Mouse (Mus musculus): Measurements from ENCODE around the gene Sptlc2. TPM values are rescaled to one million over a fixed set of nuclear protein-coding genes. Genes with fewer than 3 reads are reported as not detected.
"Not testable (repeated sequence)": the region's sequence is repeated elsewhere in the genome, so short reads cannot be mapped to it uniquely, and the experiment has no call there.

Sptlc2 gene
- polyA plus RNA-seq, 1 experiment: 35.0 TPM

DNA sequence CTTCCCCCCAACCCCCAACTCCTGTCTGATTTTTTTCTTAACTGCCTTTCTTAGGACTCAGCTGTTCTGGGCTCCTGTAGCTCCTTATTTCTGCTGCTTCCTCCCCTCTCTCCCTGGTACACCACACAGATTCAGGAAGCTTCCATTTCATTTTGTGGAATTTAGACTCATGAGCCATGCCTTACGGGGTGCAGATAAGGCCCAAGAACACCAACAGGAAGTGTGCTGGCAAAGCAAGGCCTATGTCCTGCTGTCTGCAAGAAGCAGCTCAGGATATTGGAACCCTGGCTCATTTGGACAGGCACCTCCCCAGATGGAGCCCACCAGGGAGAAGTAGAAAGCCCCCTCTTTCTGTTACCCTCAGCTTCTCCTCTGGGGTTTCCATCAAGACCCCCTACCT, 106.4 kb downstream of the Sptlc2 start:
- WGBS: 82% methylated on average over 1 of the region's 1 CpGs
- no peak for TF ChIP-seq CTCF (conservative IDR thresholded peaks at IDR 0.05; ENCODE audit: insufficient read depth, insufficient read length, low read depth, low read length)
- no peak for TF ChIP-seq POLR2A (IDR thresholded peaks at IDR 0.05; ENCODE audit: low read depth, low read length)
- Histone ChIP-seq H3K4me1 (ENCODE audit: control insufficient read depth, insufficient read depth, low read length) (no peaks in the 10 kb centered on the region), H3K4me3 (ENCODE audit: insufficient read depth, low read depth, low read length) (no peak overlapping the region), H3K27me3 (replicated peaks; ENCODE audit: control insufficient read depth, insufficient read depth, low read length) (no peaks in the 10 kb centered on the region), H3K36me3 (ENCODE audit: control insufficient read depth, insufficient read depth, low read length) (no peaks in the 10 kb centered on the region), H3K27ac (ENCODE audit: insufficient read depth, low read depth, low read length) (no peak overlapping the region)
- no peak for DNase-seq

- H3K36me3 ChIP-seq (ENCODE audit: control insufficient read depth, insufficient read depth, low read length): no peaks in the 10 kb centered on the region; the same call in 1 of the 2 replicates
- H3K4me3 ChIP-seq (ENCODE audit: insufficient read depth, low read depth, low read length): no peak overlapping the region
- DNase-seq: peak; percentile 24
- no peaks in the 10 kb centered on the region for H3K27me3 ChIP-seq (replicated peaks; ENCODE audit: control insufficient read depth, insufficient read depth, low read length)
- TF ChIP-seq CTCF (conservative IDR thresholded peaks at IDR 0.05; ENCODE audit: insufficient read depth, insufficient read length, low read depth, low read length) (no peak), POLR2A (IDR thresholded peaks at IDR 0.05; ENCODE audit: low read depth, low read length) (no peak)
- 40% methylated on average over 14 of the region's 14 CpGs for WGBS
- no peaks in the 10 kb centered on the region for H3K4me1 ChIP-seq (ENCODE audit: control insufficient read depth, insufficient read depth, low read length)
- H3K27ac ChIP-seq (ENCODE audit: insufficient read depth, low read depth, low read length): no peak overlapping the region
These were observed 108.3 kb downstream of the Sptlc2 start for GRCm38 (mm10) chr12:87279879-87280278.

GRCm38 (mm10) chr12:87279350-87279749, 108.8 kb downstream of the Sptlc2 start:
- Histone ChIP-seq H3K4me3 (ENCODE audit: insufficient read depth, low read depth, low read length) (no peak overlapping the region), H3K27me3 (replicated peaks; ENCODE audit: control insufficient read depth, insufficient read depth, low read length) (no peaks in the 10 kb centered on the region), H3K36me3 (ENCODE audit: control insufficient read depth, insufficient read depth, low read length) (no peaks in the 10 kb centered on the region; the same call in 1 of the 2 replicates), H3K4me1 (ENCODE audit: control insufficient read depth, insufficient read depth, low read length) (no peaks in the 10 kb centered on the region), H3K27ac (ENCODE audit: insufficient read depth, low read depth, low read length) (no peak overlapping the region)
- 43% methylated on average over 3 of the region's 3 CpGs for WGBS
- TF ChIP-seq POLR2A (IDR thresholded peaks at IDR 0.05; ENCODE audit: low read depth, low read length) (no peak), CTCF (conservative IDR thresholded peaks at IDR 0.05; ENCODE audit: insufficient read depth, insufficient read length, low read depth, low read length) (no peak)
- DNase-seq: peak; percentile 14

DNA sequence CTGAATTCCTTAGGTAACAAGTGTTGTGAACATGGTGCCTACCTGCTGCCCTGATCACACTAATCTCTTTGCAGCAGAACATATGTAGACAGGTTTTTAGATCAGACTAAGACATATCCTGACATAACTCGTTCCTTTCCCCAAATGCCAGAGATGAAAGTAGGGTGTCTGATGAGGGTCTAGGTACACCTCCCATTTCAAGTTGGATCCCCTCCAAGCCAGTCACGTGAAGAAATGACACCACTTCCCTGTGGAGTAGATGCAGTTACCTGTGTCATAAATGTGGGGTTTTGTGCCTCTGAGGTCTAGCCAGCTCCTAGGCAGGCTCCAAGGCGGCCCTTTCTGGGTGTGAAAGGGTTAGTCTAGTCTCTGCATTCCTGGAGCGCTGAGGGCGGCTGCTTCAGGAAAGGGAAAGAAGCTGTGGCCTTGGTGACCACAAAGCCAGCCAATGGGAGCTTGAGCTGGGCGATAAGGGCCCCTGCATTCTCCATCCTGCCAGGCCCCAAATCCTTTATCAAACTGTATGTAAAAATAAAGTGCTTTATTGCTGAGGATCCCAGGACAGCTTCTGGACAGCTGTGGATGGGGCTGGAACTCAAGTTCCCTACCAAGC, 109.9 kb downstream of the Sptlc2 start:
- no peaks in the 10 kb centered on the region for H3K27me3 ChIP-seq (replicated peaks; ENCODE audit: control insufficient read depth, insufficient read depth, low read length)
- H3K27ac ChIP-seq (ENCODE audit: insufficient read depth, low read depth, low read length): no peak overlapping the region
- TF ChIP-seq CTCF (conservative IDR thresholded peaks at IDR 0.05; ENCODE audit: insufficient read depth, insufficient read length, low read depth, low read length): no peak
- no peak for TF ChIP-seq POLR2A (IDR thresholded peaks at IDR 0.05; ENCODE audit: low read depth, low read length)
- no peak overlapping the region for H3K4me3 ChIP-seq (ENCODE audit: insufficient read depth, low read depth, low read length)
- no peak for DNase-seq
- WGBS: 24% methylated on average over 6 of the region's 6 CpGs
- H3K4me1 ChIP-seq (ENCODE audit: control insufficient read depth, insufficient read depth, low read length): no peaks in the 10 kb centered on the region
- no peaks in the 10 kb centered on the region; the same call in 1 of the 2 replicates for H3K36me3 ChIP-seq (ENCODE audit: control insufficient read depth, insufficient read depth, low read length)

DNA sequence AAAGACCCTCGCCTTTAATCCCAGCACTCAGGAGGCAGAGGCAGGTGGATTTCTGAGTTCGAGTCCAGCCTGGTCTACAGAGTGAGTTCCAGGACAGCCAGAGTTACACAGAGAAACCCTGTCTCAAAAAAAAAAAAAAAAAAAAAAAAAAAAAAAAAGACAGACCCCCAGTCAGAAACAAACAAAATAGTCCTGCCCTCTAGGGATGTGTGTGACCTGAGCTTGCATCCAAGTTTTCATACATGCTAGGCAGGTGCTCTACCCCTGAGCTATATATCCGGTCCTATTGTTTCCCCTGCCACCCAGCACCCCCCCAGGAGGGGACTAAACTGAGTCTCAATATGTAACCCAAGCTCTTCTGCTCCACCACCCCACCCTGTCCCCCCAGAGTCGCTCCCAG, 110.9 kb downstream of the Sptlc2 start:
- not testable (repeated sequence) for H3K36me3 ChIP-seq (ENCODE audit: control insufficient read depth, insufficient read depth, low read length); H3K27ac ChIP-seq (ENCODE audit: insufficient read depth, low read depth, low read length); DNase-seq; H3K4me3 ChIP-seq (ENCODE audit: insufficient read depth, low read depth, low read length); H3K4me1 ChIP-seq (ENCODE audit: control insufficient read depth, insufficient read depth, low read length); H3K27me3 ChIP-seq (replicated peaks; ENCODE audit: control insufficient read depth, insufficient read depth, low read length)
- WGBS: 91% methylated on average over 4 of the region's 4 CpGs

GRCm38 (mm10) chr12:87274853-87275831, 113.0 kb downstream of the Sptlc2 start:
- H3K4me1 ChIP-seq (ENCODE audit: control insufficient read depth, insufficient read depth, low read length): no peaks in the 10 kb centered on the region
- H3K36me3 ChIP-seq (ENCODE audit: control insufficient read depth, insufficient read depth, low read length): peaks cover 11% of the 10 kb centered on the region
- no peaks in the 10 kb centered on the region for H3K27me3 ChIP-seq (replicated peaks; ENCODE audit: control insufficient read depth, insufficient read depth, low read length)
- TF ChIP-seq CTCF (conservative IDR thresholded peaks at IDR 0.05; ENCODE audit: insufficient read depth, insufficient read length, low read depth, low read length) (no peak), POLR2A (IDR thresholded peaks at IDR 0.05; ENCODE audit: low read depth, low read length) (no peak)
- 86% methylated on average over 9 of the region's 9 CpGs for WGBS
- no peak for DNase-seq
- no peak overlapping the region for H3K4me3 ChIP-seq (ENCODE audit: insufficient read depth, low read depth, low read length)
- H3K27ac ChIP-seq (ENCODE audit: insufficient read depth, low read depth, low read length): no peak overlapping the region

GRCm38 (mm10) chr12:87267682-87268081, 120.5 kb downstream of the Sptlc2 start:
- TF ChIP-seq POLR2A (IDR thresholded peaks at IDR 0.05; ENCODE audit: low read depth, low read length) (no peak), CTCF (conservative IDR thresholded peaks at IDR 0.05; ENCODE audit: insufficient read depth, insufficient read length, low read depth, low read length) (peak; percentile 16; the same call in 1 of the 2 replicates)
- H3K4me3 ChIP-seq (ENCODE audit: insufficient read depth, low read depth, low read length): no peak overlapping the region; the same call in 1 of the 2 replicates
- H3K4me1 ChIP-seq (ENCODE audit: control insufficient read depth, insufficient read depth, low read length): 0 out of 2 replicates have a peak, but pooled peaks cover 4% of the 10 kb centered on the region
- 23% methylated on average over 4 of the region's 4 CpGs for WGBS
- DNase-seq: peak; percentile 32
- peaks cover 8% of the 10 kb centered on the region for H3K36me3 ChIP-seq (ENCODE audit: control insufficient read depth, insufficient read depth, low read length)
- no peaks in the 10 kb centered on the region for H3K27me3 ChIP-seq (replicated peaks; ENCODE audit: control insufficient read depth, insufficient read depth, low read length)
- no peak overlapping the region for H3K27ac ChIP-seq (ENCODE audit: insufficient read depth, low read depth, low read length)

All from kidney, adult 2 months (tissue).